Mouse (Mus musculus): ENCODE data around the gene Amph.

- TF ChIP-seq EP300 (IDR thresholded peaks at IDR 0.05; ENCODE audit: low read length) (no peak), SIN3A (IDR thresholded peaks at IDR 0.05; ENCODE audit: low read length) (no peak), CTCF (conservative IDR thresholded peaks at IDR 0.05 in 1 of 2, IDR thresholded peaks at IDR 0.05 in 1 of 2; ENCODE audit: low read depth in 2 of 2, low read length in 2 of 2) (no peak), KAT2A (IDR thresholded peaks at IDR 0.05; ENCODE audit: insufficient replicate concordance, low read length) (no peak)
These were observed 60.4 kb downstream of the Amph start for GRCm38 (mm10) chr13:19008440-19008839.
